Mouse (Mus musculus): ENCODE results near the gene Bicral. TPM values are rescaled to one million over a fixed set of nuclear protein-coding genes. Genes with fewer than 3 reads are reported as not detected.

The Bicral gene
- polyA plus RNA-seq, 1 experiment from 2014 or later = 3.0 TPM

DNA sequence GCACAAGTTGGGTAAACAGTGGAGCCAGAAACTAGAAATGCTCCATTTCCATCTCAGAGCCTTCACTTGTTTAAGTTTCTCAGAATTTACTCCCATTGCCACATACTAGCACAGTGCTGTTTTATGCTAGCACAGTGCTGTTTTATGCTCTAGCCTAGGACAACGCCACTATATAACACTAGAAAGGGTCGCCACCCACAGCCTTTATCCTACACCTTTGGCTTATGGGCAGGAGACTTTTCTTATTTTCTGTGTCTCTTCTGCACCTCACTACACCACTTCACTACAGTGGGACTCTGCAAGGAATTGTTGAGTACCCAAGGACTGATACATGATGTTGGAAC is 75.1 kb downstream of the Bicral start:
- H3K4me1 ChIP-seq (ENCODE audit: insufficient read depth, low read depth, low read length) = no peaks in the 10 kb centered on the region
- no peak overlapping the region; the same call in 1 of the 2 replicates for H3K9ac ChIP-seq (replicated peaks; ENCODE audit: low read depth)

DNA sequence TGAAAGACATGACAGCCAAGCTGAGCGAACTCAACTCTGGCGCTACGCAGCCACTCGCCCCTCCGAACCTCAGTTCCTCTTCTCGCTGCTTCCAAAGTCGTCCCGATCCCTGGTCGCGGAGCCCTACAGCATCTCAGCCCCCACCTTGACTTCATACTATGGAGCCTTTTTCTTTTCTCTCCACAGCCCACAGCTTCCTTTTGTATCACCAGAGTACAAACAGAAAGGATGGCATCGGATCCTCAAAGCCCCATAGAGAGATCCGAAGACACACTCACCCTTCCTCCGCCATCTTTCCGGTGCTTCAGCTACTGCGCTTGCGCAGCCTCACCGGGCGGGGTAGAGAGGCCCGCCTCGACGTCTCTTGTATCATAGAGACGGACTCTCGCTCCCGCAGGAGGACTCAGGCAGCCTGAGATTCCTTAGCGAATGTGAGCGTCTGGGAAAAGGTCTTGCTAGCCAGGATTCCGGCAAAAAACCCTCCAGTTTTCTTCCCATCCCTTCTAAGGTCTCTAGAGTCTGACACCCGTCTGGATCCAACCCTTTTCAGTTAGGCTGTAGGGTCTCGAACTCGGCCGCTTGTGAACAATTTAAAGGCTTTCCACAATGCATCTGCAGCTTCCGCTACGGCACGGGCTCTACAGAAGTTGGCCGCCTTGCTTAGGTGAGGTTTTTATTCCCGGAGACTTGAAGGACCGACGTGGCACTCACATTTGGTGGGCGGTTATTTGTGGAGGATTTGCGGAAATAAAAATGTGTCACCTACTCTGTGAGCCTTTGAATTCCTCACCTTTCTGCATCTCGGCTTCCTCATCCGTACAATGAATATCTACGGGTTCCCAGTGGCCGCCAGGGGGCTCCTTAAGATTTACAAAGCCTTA is 75.7 kb downstream of the Bicral start, which contains the start of gene Rpl7l1:
Gene Rpl7l1 (minus strand): TSS at position 332 of the 881 bp plus-strand sequence.
- ATAC-seq = peak; percentile 97
- under 1% methylated on average over 44 of the region's 44 CpGs for WGBS
- TF ChIP-seq CTCF (IDR thresholded peaks at IDR 0.05) (peak; percentile 71), EP300 (IDR thresholded peaks at IDR 0.05) (peak; percentile 61)

More for the DNA sequence above, 75.1 kb downstream of the Bicral start:
- Histone ChIP-seq H3K4me2 (replicated peaks; ENCODE audit: low read depth, low read length) (peak overlapping the region; percentile 66), H3K36me3 (ENCODE audit: insufficient read depth, low read length) (peaks cover 17% of the 10 kb centered on the region; the same call in 1 of the 2 replicates), H3K27ac (ENCODE audit: low read length) (peak overlapping the region; percentile 81), H3K27me3 (replicated peaks; ENCODE audit: insufficient read depth, low read length) (no peaks in the 10 kb centered on the region), H3K9me3 (ENCODE audit: low read length) (no peaks in the 10 kb centered on the region), H3K4me3 (ENCODE audit: low read depth, low read length) (peak overlapping the region; percentile 72)
- ATAC-seq (no peak), DNase-seq (ENCODE audit: low spot score) (no peak)
- WGBS = 76% methylated on average over 2 of the region's 2 CpGs
- TF ChIP-seq EP300 (IDR thresholded peaks at IDR 0.05) = no peak
- TF ChIP-seq CTCF (IDR thresholded peaks at IDR 0.05) = no peak

DNA sequence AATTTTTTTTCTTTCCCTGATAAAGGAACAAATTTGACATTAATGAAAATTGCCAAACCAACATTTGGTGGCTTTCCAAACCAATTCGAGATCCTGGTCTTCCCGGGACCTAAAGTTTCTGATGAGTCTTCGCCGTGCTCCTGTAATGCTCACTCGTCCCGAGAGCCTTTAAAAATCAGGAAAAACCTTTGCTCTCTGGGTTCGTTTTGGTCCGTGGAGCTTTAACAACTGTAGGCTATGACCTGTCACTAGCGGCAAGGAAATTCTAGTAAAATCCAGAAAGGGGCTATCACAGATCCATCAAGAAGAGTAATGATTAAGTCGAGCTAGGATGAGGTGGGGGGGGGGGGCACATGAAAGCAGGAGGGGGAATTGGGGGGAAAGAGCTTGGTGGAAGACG is 76.4 kb downstream of the Bicral start:
- DNase-seq (ENCODE audit: low spot score) = peak; percentile 34
- Histone ChIP-seq H3K4me1 (ENCODE audit: insufficient read depth, low read depth, low read length) (no peaks in the 10 kb centered on the region), H3K9ac (replicated peaks; ENCODE audit: low read depth) (peak overlapping the region; percentile 70), H3K27me3 (replicated peaks; ENCODE audit: insufficient read depth, low read length) (no peaks in the 10 kb centered on the region), H3K4me2 (replicated peaks; ENCODE audit: low read depth, low read length) (peak overlapping the region; percentile 66), H3K9me3 (ENCODE audit: low read length) (no peaks in the 10 kb centered on the region), H3K4me3 (ENCODE audit: low read depth, low read length) (peak overlapping the region; percentile 72), H3K27ac (ENCODE audit: low read length) (peak overlapping the region; percentile 81), H3K36me3 (ENCODE audit: insufficient read depth, low read length) (peaks cover 26% of the 10 kb centered on the region; the same call in 1 of the 2 replicates)
- no peak for TF ChIP-seq EP300 (IDR thresholded peaks at IDR 0.05)
- TF ChIP-seq CTCF (IDR thresholded peaks at IDR 0.05) = no peak
- ATAC-seq = no peak
- WGBS = under 1% methylated on average over 11 of the region's 11 CpGs

More for the DNA sequence above, 75.7 kb downstream of the Bicral start, which contains the start of gene Rpl7l1:
- Histone ChIP-seq H3K4me2 (replicated peaks; ENCODE audit: low read depth, low read length) (peak within 1 kb of the TSS; percentile 66), H3K27ac (ENCODE audit: low read length) (peak within 1 kb of the TSS; percentile 81), H3K4me3 (ENCODE audit: low read depth, low read length) (peak within 1 kb of the TSS; percentile 72), H3K9ac (replicated peaks; ENCODE audit: low read depth) (peak within 1 kb of the TSS; percentile 70), H3K4me1 (ENCODE audit: insufficient read depth, low read depth, low read length) (no peaks in the 10 kb centered on the region), H3K9me3 (ENCODE audit: low read length) (no peaks in the 10 kb centered on the region), H3K36me3 (ENCODE audit: insufficient read depth, low read length) (peaks cover 21% of the 10 kb centered on the region; the same call in 1 of the 2 replicates), H3K27me3 (replicated peaks; ENCODE audit: insufficient read depth, low read length) (no peaks in the 10 kb centered on the region)
- peak; percentile 97 for DNase-seq (ENCODE audit: low spot score)

DNA sequence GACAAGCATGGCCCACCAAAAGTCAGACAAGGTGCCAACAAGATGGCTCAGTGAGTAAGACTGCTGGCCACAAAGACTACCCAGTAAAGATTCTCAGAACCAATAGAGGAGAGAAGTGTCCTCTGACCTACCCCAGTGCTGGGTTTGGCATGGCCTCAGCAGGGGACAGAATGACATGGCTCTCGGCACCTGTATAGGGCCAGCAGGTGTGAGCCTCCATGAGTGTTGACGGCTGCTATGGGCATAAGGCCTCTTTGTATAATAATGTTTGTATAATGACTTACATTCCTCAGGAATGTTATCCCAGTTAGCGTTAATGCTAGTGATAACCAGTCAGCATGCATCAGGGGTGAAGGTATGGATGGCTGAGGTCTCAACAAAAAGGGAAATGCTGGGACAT is 82.2 kb downstream of the Bicral start:
- Histone ChIP-seq H3K9ac (replicated peaks; ENCODE audit: low read depth) (no peak overlapping the region), H3K4me2 (replicated peaks; ENCODE audit: low read depth, low read length) (no peak overlapping the region), H3K9me3 (ENCODE audit: low read length) (no peaks in the 10 kb centered on the region), H3K4me3 (ENCODE audit: low read depth, low read length) (no peak overlapping the region), H3K27me3 (replicated peaks; ENCODE audit: insufficient read depth, low read length) (no peaks in the 10 kb centered on the region), H3K36me3 (ENCODE audit: insufficient read depth, low read length) (peaks cover 41% of the 10 kb centered on the region; the same call in 1 of the 2 replicates), H3K4me1 (ENCODE audit: insufficient read depth, low read depth, low read length) (peaks cover 3% of the 10 kb centered on the region; the same call in 1 of the 2 replicates), H3K27ac (ENCODE audit: low read length) (peak overlapping the region; percentile 60)
- WGBS = 50% methylated on average over 3 of the region's 3 CpGs
- DNase-seq (ENCODE audit: low spot score) = no peak
- TF ChIP-seq EP300 (IDR thresholded peaks at IDR 0.05) = no peak
- TF ChIP-seq CTCF (IDR thresholded peaks at IDR 0.05) = no peak
- no peak for ATAC-seq

DNA sequence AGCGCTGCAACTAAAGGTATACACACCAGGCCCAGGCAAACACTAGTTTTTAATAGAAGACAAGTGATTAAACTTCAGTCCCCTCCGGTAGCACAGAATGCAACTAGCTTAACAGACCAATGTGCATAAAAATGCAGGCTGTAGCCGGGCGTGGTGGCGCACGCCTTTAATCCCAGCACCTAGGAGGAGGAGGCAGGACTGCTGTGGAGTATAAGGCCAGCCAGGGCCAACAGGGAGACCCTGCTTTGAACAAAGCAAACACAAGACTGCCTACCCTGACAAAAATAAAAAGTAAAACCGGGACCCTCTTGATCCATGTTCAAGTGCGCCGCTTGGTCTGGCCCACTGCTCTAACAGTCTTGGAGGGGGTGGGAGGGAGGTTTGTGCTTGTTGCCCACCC is 83.2 kb downstream of the Bicral start:
- Histone ChIP-seq H3K4me2 (replicated peaks; ENCODE audit: low read depth, low read length) (no peak overlapping the region), H3K9ac (replicated peaks; ENCODE audit: low read depth) (no peak overlapping the region), H3K4me3 (ENCODE audit: low read depth, low read length) (no peak overlapping the region), H3K27me3 (replicated peaks; ENCODE audit: insufficient read depth, low read length) (no peaks in the 10 kb centered on the region), H3K4me1 (ENCODE audit: insufficient read depth, low read depth, low read length) (peaks cover 3% of the 10 kb centered on the region; the same call in 1 of the 2 replicates), H3K36me3 (ENCODE audit: insufficient read depth, low read length) (peaks cover 41% of the 10 kb centered on the region; the same call in 1 of the 2 replicates), H3K9me3 (ENCODE audit: low read length) (no peaks in the 10 kb centered on the region), H3K27ac (ENCODE audit: low read length) (no peak overlapping the region; the same call in 1 of the 2 replicates)
- ATAC-seq (no peak), DNase-seq (ENCODE audit: low spot score) (no peak)
- TF ChIP-seq CTCF (IDR thresholded peaks at IDR 0.05) (no peak), EP300 (IDR thresholded peaks at IDR 0.05) (no peak)
- WGBS = 87% methylated on average over 9 of the region's 9 CpGs

DNA sequence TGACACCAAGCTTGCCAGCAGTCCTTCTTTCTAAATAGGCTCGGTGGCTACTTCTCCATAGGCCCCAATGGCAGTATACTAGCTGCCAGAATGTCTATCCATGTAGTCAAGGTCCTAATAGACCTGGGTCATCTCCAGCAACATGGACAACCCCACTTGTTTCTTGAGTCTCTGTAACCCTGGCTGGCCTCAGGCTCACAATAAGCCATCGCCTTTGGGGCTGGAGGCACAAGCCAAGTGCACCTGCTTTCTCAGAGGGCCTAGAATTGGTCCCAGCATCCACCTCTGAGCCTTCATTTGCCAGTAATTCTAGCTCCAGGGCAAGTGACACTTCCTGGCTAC is 84.2 kb downstream of the Bicral start:
- WGBS = 50% methylated on average over 2 of the region's 2 CpGs

More for the DNA sequence above, 84.2 kb downstream of the Bicral start:
- TF ChIP-seq EP300 (IDR thresholded peaks at IDR 0.05) (no peak), CTCF (IDR thresholded peaks at IDR 0.05) (no peak)
- Histone ChIP-seq H3K4me1 (ENCODE audit: insufficient read depth, low read depth, low read length) (peaks cover 3% of the 10 kb centered on the region; the same call in 1 of the 2 replicates), H3K27me3 (replicated peaks; ENCODE audit: insufficient read depth, low read length) (no peaks in the 10 kb centered on the region), H3K9me3 (ENCODE audit: low read length) (no peaks in the 10 kb centered on the region), H3K4me3 (ENCODE audit: low read depth, low read length) (no peak overlapping the region), H3K4me2 (replicated peaks; ENCODE audit: low read depth, low read length) (no peak overlapping the region), H3K36me3 (ENCODE audit: insufficient read depth, low read length) (peaks cover 34% of the 10 kb centered on the region; the same call in 1 of the 2 replicates), H3K27ac (ENCODE audit: low read length) (no peak overlapping the region), H3K9ac (replicated peaks; ENCODE audit: low read depth) (no peak overlapping the region)
- DNase-seq (ENCODE audit: low spot score) (no peak), ATAC-seq (no peak)
